Mouse (Mus musculus) stomach, embryonic 14.5 days (tissue): ENCODE data around the gene Fbln5. TPM values are rescaled to one million over a fixed set of nuclear protein-coding genes. Genes with fewer than 3 reads are reported as not detected.
A peak's percentile ranks its signal among the peaks of the same experiment; 100 is the strongest.

Experiments
- ATAC-seq: fragments of 200-750 bp; cut with Nextera tagmentation; 2 replicates; pipeline ENCODE4 v1.8.0; 2017; ENCODE audit warnings: low read depth, moderate TSS enrichment; ENCODE audit not compliant: insufficient number of reproducible peaks, insufficient read depth, low FRiP score
- H3K27ac ChIP-seq: fragments of 300-500 bp; sonication (generic); 2 replicates; pipeline ENCODE4 v1.5.1; 2014; ENCODE audit warnings: mild to moderate bottlenecking, low read length, moderate library complexity, mixed read lengths
- H3K27me3 ChIP-seq: fragments of 300-500 bp; sonication (generic); 2 replicates; pipeline ENCODE4 v1.6.1; 2014; ENCODE audit warnings: low read length, control low read depth, mixed read lengths; ENCODE audit not compliant: control insufficient read depth, insufficient read depth
- H3K36me3 ChIP-seq: fragments of 300-500 bp; sonication (generic); 2 replicates; pipeline ENCODE4 v1.6.1; 2014; ENCODE audit warnings: mild to moderate bottlenecking, control low read depth, low read length, moderate library complexity, mixed read lengths; ENCODE audit not compliant: control insufficient read depth, insufficient read depth
- H3K4me1 ChIP-seq: fragments of 300-500 bp; sonication (generic); 2 replicates; pipeline ENCODE4 v1.6.1; 2014; ENCODE audit warnings: low read length, control low read depth, mixed read lengths; ENCODE audit not compliant: control insufficient read depth, insufficient read depth
- H3K4me2 ChIP-seq: fragments of 300-500 bp; sonication (generic); replicated peaks from 2 replicates; pipeline ENCODE4 v1.6.1; 2014; ENCODE audit warnings: low read depth, low read length, control low read depth
- H3K4me3 ChIP-seq: fragments of 300-500 bp; sonication (generic); 2 replicates; pipeline ENCODE4 v1.5.1; 2014; ENCODE audit warnings: low read depth, low read length, control low read depth
- H3K9ac ChIP-seq: fragments of 300-500 bp; sonication (generic); replicated peaks from 2 replicates; pipeline ENCODE4 v1.6.1; 2014; ENCODE audit warnings: low read depth, mild to moderate bottlenecking, control low read depth, low read length, moderate library complexity, mixed read lengths
- H3K9me3 ChIP-seq: fragments of 300-500 bp; sonication (generic); 2 replicates; pipeline ENCODE4 v1.6.1; 2016; ENCODE audit warnings: low read depth, low read length, control low read depth; ENCODE audit not compliant: control insufficient read depth
- WGBS: fragments of 180-500 bp; shearing (Covaris S2); extraction: QIAGEN DNeasy Blood & Tissue Kit; methylation state at CpG from one replicate; pipeline ENCODE4 v1.1.7; 2014; 5-methylcytosine and 5-hydroxymethylcytosine counted together
- polyA plus RNA-seq: library from polyadenylated mRNA; unstranded; fragments of >200 nt; fragmentation: Nextera tagmentation; extraction: Ambion mirVana; gene quantifications from 2 replicates; pipeline ENCODE4 v1.2.1, GENCODE M21; 2014

The Fbln5 gene
- 50.6 and 52.4 TPM in 2 replicates for polyA plus RNA-seq

DNA sequence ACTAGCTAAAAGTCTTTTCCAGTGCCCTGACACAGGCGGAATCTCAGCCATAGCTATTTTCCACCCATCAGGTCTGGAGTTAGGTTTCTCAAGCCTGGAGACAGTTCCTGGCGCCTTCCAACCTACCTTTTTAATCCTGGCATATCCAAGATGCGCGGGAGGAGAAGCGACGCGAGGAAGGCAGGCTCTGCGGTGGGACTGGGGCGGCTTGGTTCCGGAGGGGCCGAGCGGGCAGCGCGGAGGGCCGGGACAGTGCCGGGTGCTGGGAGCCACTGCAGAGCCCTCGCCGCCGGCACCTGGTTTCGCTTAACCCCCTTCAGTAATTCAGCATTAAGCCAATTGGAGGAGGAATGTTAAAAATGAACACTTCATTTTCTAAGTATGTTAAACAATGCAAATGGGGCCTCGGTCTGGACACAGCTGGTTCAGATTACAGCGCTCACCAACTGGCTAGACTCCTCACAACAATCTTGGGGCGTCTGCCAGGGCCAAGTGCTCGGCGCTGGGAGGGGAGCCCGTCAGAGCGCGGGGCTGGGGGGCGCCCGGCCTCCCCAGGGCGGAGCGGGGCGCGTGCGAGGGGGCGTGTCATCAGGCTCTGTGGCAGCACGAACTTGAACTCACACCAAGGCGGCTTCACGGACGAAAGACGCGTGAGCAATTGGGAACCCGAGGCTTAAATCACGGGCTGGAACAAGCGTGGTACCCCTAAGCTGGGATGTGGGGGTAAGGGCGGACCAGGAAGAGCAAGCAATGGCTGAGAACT is at the start of gene Fbln5:
TSS of gene Fbln5 (minus strand) at position 448 of the 763 bp plus-strand sequence.
- under 1% methylated on average over 46 of the region's 46 CpGs for WGBS
- Histone ChIP-seq H3K4me3 (peak within 1 kb of the TSS; percentile 44), H3K9ac (peak within 1 kb of the TSS; percentile 15; the same call in 1 of the 2 replicates), H3K4me1 (peaks cover 5% of the 10 kb centered on the region; the same call in 1 of the 2 replicates), H3K36me3 (no peaks in the 10 kb centered on the region), H3K4me2 (peak within 1 kb of the TSS; percentile 94), H3K27ac (peak within 1 kb of the TSS; percentile 80), H3K9me3 (no peaks in the 10 kb centered on the region), H3K27me3 (no peaks in the 10 kb centered on the region)
- peak; percentile 84 for ATAC-seq

DNA sequence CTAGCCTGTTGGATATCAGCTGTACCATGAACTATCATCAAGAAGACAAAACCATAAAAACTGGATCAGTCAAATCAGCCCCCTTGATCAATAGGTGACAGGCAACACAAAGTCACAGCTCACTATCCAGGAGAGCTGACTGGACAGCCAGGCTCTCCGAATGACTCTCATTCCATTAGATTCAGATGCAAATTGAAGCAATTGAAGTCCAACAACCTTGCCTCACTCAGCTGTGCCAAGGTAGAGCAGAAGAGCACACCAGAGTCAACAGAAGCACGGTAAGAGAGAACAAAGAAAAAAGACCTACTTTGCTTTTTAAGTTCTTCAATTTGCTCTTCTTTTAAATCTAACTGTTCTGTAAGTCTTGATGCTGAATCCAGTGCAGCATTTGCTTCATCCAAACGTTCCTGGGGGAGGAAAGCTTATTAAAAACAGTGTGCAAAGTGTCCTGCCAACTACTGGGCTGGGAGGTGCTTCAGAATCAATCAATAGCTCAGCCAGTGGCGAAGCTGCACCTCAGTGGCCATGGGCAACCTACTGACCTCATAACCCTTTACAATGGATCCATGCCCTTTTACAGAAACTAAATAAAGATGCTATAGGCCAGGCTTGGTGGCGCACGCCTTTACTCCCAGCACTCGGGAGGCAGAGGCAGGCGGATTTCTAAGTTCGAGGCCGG is 43.6 kb upstream of the Fbln5 start:
- Histone ChIP-seq H3K9me3 (no peaks in the 10 kb centered on the region), H3K9ac (no peak overlapping the region), H3K4me2 (no peak overlapping the region), H3K27ac (no peak overlapping the region), H3K4me1 (no peaks in the 10 kb centered on the region), H3K36me3 (peaks cover 21% of the 10 kb centered on the region; the same call in 1 of the 2 replicates), H3K4me3 (no peak overlapping the region), H3K27me3 (no peaks in the 10 kb centered on the region)
- WGBS: 88% methylated on average over 10 of the region's 10 CpGs
- ATAC-seq: no peak

- 95% methylated on average over 1 of the region's 1 CpGs for WGBS
Measured at GRCm38 (mm10) chr12:101860256-101860655, 41.4 kb upstream of the Fbln5 start.

GRCm38 (mm10) chr12:101858011-101858410 is 39.2 kb upstream of the Fbln5 start:
- Histone ChIP-seq H3K9me3 (no peaks in the 10 kb centered on the region), H3K27me3 (no peaks in the 10 kb centered on the region), H3K4me3 (no peak overlapping the region), H3K27ac (no peak overlapping the region), H3K9ac (no peak overlapping the region), H3K36me3 (peaks cover 14% of the 10 kb centered on the region; the same call in 1 of the 2 replicates), H3K4me2 (no peak overlapping the region), H3K4me1 (no peaks in the 10 kb centered on the region)
- 86% methylated on average over 5 of the region's 5 CpGs for WGBS
- ATAC-seq: no peak

More at GRCm38 (mm10) chr12:101860256-101860655, 41.4 kb upstream of the Fbln5 start:
- Histone ChIP-seq H3K9me3 (no peaks in the 10 kb centered on the region), H3K4me1 (no peaks in the 10 kb centered on the region), H3K27me3 (no peaks in the 10 kb centered on the region), H3K36me3 (0 out of 2 replicates have a peak, but pooled peaks cover 11% of the 10 kb centered on the region), H3K4me3 (no peak overlapping the region), H3K27ac (no peak overlapping the region), H3K9ac (no peak overlapping the region), H3K4me2 (no peak overlapping the region)
- ATAC-seq: no peak

- Histone ChIP-seq H3K9me3 (no peaks in the 10 kb centered on the region), H3K9ac (no peak overlapping the region), H3K27ac (no peak overlapping the region), H3K4me2 (no peak overlapping the region), H3K27me3 (no peaks in the 10 kb centered on the region), H3K36me3 (peaks cover 3% of the 10 kb centered on the region; the same call in 1 of the 2 replicates), H3K4me1 (no peaks in the 10 kb centered on the region), H3K4me3 (no peak overlapping the region)
- no peak for ATAC-seq
- 95% methylated on average over 11 of the region's 11 CpGs for WGBS
Measured at GRCm38 (mm10) chr12:101854336-101854735, 35.5 kb upstream of the Fbln5 start.

DNA sequence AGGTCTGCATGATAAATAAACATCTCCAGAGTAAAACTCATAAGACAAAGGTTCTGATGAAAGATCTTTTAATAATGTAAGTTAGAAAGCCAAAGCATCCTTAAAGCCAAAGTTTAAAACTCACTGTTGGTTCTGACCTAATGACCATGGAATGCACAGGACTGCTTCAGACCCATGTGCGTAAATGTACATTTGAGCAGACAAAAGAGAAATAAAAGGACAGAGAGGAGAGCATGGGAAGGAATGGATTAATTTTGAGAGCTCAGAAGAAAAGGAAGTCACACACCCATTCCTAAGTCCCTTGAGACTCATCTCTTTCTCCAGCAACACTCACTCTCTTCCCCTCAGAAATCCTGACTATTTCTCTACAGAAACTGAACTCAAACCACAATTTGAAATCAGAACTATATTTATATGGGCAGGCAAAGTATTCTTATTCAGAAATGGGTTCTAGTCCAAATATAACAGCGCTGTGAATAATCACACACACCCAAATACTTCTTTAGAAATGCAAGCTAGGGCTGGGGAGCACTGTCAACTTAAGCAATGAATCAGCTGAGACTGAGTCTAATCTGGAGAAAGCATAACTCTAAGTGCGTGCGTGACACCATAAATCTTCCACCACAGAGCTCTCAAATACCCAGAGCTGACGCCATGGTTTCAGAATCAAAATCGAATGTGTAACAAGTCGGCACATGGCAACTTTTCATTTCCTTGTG is 33.1 kb upstream of the Fbln5 start:
- H3K4me2 ChIP-seq: no peak overlapping the region
- H3K4me3 ChIP-seq: no peak overlapping the region
- H3K27ac ChIP-seq: no peak overlapping the region
- ATAC-seq: peak; percentile 49; the same call in 1 of the 2 replicates
- no peaks in the 10 kb centered on the region for H3K4me1 ChIP-seq
- peaks cover 3% of the 10 kb centered on the region; the same call in 1 of the 2 replicates for H3K36me3 ChIP-seq
- H3K9me3 ChIP-seq: no peaks in the 10 kb centered on the region
- H3K9ac ChIP-seq: no peak overlapping the region
- WGBS: 54% methylated on average over 7 of the region's 7 CpGs
- no peaks in the 10 kb centered on the region for H3K27me3 ChIP-seq

DNA sequence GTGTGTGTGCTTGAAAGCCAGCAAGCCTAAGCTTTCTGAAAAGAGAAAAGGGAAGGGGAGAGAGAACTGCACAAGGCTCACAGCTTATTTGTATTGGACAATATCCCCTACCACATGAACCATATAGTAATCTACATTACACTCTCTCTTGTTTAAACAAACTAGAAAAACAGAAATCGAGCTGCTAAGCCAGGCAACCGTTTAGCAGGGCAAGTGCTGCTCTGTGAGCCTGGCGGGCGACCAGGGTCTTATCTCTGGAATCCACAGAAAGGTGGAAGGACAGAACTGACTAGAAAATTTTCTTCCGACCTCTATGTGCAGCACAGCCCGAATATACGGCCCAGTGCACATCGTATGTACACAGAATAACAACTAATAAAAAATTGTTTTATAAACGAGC is 32.5 kb upstream of the Fbln5 start:
- Histone ChIP-seq H3K36me3 (peaks cover 5% of the 10 kb centered on the region; the same call in 1 of the 2 replicates), H3K27me3 (no peaks in the 10 kb centered on the region), H3K27ac (no peak overlapping the region), H3K4me1 (no peaks in the 10 kb centered on the region), H3K9me3 (no peaks in the 10 kb centered on the region), H3K9ac (no peak overlapping the region), H3K4me2 (no peak overlapping the region), H3K4me3 (no peak overlapping the region)
- ATAC-seq: no peak
- 56% methylated on average over 9 of the region's 9 CpGs for WGBS
